Mouse (Mus musculus) G1E (cell line): ENCODE data around the gene Serpine2.

Source experiments
- CTCF ChIP-seq: IDR thresholded peaks from 2 replicates; pipeline ENCODE4 v1.5.1; 2012; ENCODE audit warnings: low read depth, low read length, inconsistent platforms, mixed read lengths
- GATA1 ChIP-seq: IDR thresholded peaks from 2 replicates; pipeline ENCODE4 v1.6.1; 2012; ENCODE audit warnings: borderline replicate concordance, low read length, inconsistent platforms, mixed read lengths
- POLR2AphosphoS5 ChIP-seq: IDR thresholded peaks from 2 replicates; pipeline ENCODE4 v1.6.1; 2012; ENCODE audit warnings: low read depth, low read length, inconsistent platforms; ENCODE audit not compliant: insufficient replicate concordance

- TF ChIP-seq CTCF (no peak), POLR2AphosphoS5 (no peak), GATA1 (no peak)
These were observed 103.8 kb downstream of the Serpine2 start for GRCm38 (mm10) chr1:79757161-79757560.
